Mouse (Mus musculus): ENCODE data around the gene Catsperz. TPM values are rescaled to one million over a fixed set of nuclear protein-coding genes. Genes with fewer than 3 reads are reported as not detected.
"Not testable (repeated sequence)": the region's sequence is repeated elsewhere in the genome, so short reads cannot be mapped to it uniquely, and the experiment has no call there.

The Catsperz gene
- total RNA-seq, 2 experiments from 2014 or later, result not detected

DNA sequence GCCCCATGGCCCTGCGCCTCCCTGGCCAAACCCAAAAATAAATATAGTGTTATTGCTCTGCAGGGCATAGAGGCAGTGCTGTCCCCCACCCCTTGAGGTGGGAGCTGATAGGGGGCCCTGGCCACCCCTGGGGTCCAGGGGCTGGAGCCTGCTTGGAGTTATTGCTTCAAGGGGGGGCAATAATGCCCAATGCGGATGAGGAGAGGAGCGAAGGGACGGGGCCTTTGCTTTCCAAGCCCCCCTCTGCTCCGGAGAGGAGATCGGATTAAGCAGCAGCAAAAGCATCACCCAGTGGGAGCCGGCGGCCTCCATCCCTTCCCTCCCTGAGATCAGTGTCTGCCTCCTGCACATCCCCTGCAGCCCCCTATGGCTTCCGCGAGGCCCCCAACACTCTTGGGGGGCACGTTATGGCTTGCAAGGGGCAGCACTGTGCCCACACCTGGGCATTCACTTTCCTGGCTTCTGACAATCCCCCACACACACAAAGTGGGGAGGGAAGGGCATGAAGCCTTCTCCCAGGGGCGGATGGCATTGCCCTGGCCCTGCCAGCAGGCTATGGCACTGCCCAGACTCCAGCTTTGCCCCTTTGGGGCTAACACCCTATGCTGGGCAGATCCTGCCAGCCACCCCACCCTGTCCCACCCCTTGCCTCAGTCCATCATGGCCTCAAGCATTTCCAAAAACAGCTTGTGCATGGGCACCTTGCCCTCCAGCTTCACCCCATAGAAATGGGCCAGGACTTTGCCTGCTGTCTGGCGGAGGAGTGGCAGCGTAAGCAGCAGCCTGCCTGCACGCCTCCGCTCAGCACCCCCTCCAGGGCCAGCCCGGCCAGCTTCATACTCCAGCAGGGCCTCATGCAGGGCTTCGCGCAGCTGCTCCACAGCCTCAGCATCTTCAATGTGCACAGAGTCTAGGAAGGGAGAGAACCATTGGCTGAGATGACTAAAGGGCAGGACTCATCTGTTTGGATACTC, 13.8 kb downstream of the Catsperz start:
- DNase-seq, result peak in 1 of 2 experiments; percentile 12
- intact Hi-C loops (cut with DNase I), result loop anchor here (1.0 kb wide), 1 partner anchor 9 kb away; no protein-coding TSS in a partner anchor

DNA sequence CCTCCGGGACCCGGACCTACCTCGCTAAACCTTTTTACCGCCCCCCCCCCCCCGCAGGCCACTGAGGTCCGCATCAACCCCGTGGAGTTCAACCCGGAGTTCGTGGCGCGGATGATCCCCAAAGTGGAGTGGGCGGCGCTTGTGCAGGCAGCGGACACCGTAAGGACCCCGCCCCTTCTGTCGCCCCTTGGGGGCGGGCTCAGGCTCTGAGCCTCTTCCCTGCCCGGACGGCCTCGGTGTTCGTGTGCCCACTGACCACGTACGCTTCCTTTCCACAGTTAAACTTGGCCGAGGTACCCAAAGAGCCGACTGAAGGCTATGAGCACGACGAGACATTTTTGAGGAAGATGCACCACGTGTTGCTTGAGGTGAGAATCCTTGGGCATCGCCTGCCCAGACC, 14.9 kb downstream of the Catsperz start:
- intact Hi-C loops (cut with DNase I), result not testable (repeated sequence)
- peak; percentile 61 to 62 for DNase-seq

DNA sequence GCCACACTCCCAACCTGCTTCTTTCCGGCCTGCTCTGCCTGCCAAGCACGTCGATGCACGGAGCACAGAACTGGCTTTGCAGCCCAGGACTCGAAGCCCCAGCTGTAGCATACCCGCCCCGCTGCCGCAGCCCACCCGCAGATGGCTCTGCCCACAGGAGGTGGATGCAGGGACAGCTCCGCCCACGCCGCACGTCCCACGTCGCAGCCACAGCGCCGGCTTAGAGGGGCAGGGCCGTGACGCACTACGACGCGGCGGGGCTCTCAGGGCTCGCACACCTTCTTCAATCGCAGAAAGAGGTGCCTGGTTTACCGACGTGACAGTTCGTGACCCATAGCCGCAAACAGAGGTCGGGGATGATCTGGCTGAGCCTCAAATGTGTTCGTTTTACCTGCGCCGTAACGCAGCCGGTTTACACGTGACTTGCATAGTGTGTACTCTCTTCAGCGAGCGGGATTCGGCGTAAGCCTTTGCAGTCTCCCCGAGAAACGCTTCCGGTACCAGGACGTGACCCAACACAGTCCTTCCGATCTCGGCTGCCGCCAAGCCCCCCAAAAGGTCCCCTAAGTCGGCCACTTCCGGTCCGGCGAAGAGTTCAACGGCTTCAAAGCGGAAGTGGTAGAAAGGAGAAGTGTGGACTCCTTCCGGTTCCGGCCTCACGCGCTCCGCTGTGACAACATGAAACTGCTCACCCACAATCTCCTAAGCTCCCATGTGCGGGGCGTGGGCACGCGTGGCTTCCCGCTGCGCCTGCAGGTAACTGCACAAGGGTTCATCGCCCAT, 15.5 kb downstream of the Catsperz start, which contains the start of the genes Trmt112 and Prdx5:
Gene Trmt112 (plus strand): TSS at position 192 of the 783 bp plus-strand sequence.
Gene Prdx5 (minus strand): TSS at position 600 of the 783 bp plus-strand sequence.
- intact Hi-C loops (cut with DNase I), result loop anchor here (2.0 kb wide), 1 partner anchor 69 kb away; the partner anchor contains the start of gene Rps6ka4
- peak; percentile 92 to 94 for DNase-seq

DNA sequence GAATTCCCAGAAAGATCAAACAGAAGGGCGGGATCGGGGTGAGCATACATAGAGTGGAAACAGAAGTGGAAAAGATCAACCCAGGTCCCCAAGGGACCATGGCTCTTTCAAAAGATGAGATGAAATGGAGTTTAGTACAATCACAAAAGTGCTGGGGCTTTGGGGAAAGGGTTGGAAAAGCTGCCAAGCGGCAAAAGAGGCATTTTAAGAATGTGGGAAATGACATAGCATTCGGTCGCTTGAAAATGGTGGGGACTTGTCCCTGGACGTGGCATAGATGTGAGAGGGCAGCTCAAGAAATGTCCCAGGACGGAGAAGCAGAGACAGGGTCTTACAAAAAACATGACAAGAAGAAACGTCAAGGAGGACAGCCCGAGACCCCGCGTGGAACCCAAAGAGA, 16.2 kb downstream of the Catsperz start:
- DNase-seq, result no peak
- intact Hi-C loops (cut with DNase I), result loop anchor here (2.0 kb wide), 1 partner anchor 68 kb away; the partner anchor contains the start of gene Rps6ka4

DNA sequence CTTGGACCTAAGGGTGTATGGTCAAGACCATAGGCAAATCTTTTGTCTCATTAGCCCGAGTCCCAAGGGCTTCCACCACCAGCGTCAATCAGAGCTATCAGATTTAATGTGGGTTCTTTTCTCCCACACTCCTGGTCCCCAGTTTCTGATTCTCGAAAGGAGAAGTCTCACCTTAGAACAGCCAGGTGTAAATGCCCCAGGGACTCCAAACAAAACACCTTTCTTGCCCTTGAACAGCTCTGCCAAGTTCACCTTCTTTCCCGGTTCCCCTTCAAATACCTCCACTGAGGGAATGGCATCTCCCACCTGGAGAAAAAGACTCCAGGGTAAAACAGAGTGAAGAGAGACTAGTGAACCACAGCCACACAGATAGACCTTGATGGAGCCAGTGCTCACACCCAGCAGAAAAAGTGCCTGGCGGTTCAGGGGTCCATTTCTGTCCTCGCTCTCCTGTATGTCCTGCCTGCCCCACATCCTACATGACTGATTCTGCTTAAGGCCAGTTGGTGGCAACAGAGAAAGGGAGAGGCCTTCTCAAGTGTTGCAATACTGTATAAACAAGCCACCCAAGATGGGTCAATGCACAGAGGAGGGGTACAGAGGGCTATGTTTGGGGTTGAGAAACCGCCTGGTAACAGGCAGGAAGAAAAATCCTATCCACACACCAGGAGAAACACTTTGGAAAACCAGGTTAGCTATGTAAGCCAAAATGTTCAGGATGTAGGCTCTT, 17.2 kb downstream of the Catsperz start:
- DNase-seq, result peak in 1 of 2 experiments; percentile 16
- intact Hi-C loops (cut with DNase I), result loop anchor here (2.0 kb wide), 1 partner anchor 67 kb away; the partner anchor contains the start of gene Rps6ka4

DNA sequence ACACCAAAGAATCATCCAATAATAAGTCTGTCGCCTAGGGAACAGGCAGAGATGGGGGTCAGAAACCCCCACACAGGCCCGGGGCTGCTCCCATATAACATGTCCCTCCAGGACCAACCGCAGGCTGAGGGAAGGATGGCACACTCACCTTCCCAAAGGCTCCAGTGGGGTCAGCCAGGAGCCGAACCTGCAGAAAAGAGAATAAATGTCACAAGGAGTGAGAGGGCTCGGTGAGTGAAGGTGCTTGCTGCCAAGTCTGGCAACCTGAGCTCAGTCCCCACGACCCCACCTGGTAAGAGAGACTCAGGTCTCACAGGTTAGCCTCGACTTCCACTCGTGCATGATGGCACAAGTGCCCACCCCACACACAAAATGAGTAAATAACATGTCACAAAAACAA, 18.1 kb downstream of the Catsperz start:
- no peak for DNase-seq
- intact Hi-C loops (cut with DNase I), result no loop called here

DNA sequence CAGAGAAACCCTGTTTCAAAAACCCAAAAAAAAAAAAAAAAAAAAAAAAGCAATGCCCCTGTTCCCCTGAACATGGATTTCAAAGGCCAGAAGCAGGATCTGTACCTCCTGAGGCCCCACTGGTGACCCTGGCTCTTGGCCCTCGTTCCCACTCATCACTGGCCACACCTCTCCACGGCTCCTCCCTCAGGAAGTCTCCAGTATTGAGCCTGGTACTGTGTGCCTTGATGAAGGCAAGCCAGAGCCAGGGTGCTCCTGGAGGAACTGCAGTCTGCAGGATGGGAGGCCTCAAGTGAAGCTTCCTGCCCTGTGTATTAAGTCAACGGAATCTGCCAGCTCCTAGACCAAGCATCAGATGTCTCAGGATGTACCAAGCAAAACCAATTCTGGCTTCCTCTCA, 19.0 kb downstream of the Catsperz start:
- intact Hi-C loops (cut with DNase I), result no loop called here

DNA sequence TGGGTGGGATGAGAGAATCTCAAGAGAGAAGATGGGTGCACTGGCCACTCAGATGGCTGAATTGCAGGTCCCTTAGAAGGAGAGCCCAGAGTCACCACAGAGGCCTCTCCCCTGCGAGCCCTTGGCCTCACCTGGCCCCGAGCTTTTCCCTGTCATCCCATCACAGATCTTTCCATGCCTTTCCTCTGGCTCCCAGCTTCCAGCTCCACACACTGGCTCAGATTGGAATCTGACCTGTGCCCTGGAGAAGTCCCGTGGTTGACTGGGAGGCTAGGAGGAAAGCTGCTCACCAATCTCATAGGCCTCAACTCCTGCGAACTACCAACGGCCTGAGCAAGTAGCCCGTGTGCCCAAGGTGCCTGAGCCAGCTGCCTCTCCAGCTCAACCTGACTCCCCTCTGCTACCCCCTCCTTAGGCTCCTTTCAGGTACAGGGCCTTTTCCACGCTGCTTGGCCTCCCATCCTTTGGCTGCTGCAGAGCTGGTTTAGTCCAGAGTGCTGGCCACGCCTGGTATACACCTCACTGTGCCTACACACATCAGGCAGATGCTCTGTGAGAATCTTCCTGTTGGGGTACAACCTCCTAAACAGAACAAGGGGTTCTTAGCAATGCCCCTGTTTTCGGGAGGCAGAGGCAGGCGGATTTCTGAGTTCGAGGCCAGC, 19.6 kb downstream of the Catsperz start:
- no peak for DNase-seq
- intact Hi-C loops (cut with DNase I), result no loop called here

More for the DNA sequence above, 19.0 kb downstream of the Catsperz start:
- no peak for DNase-seq

DNA sequence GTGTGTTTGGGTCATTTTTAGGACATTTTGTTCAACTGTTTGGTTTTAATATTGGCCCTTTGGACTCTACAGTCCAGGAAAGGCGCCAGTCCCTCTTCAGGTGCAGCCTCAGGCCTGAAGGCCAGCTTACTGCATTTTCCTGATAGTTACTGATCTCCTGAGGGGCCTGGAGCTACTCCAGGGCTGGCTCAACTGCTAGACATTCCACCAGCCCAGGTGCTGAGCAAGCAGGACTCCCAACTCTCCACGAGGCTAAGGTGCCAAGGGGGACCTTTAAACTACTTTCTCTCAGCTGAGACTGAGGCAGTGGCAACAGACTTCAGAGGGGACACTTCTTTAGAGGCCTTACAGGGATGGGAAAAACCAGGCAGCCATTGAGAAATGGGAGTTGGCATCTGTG, 20.3 kb downstream of the Catsperz start:
- intact Hi-C loops (cut with DNase I), result no loop called here
- DNase-seq, result no peak

DNA sequence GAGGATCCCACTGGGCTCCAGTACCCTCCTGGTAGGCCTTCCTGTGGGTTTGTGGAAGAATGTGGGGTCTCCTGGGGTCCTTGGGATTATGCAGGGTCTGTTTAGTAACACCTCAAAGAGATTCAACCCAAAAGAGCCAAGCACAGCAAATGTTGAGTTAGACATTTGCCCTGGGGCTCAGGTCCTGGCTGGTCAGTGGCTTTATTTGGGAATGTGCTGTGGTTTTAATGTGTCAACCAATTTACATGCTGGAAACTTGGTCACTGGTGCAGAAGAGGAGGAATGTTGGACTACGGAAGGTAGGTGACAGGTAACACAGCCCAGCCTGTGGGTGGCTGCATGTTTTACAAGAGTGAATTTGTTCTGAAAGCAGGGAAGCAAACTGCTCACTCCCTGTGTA, 22.1 kb downstream of the Catsperz start:
- no peak for DNase-seq
- intact Hi-C loops (cut with DNase I), result no loop called here

DNA sequence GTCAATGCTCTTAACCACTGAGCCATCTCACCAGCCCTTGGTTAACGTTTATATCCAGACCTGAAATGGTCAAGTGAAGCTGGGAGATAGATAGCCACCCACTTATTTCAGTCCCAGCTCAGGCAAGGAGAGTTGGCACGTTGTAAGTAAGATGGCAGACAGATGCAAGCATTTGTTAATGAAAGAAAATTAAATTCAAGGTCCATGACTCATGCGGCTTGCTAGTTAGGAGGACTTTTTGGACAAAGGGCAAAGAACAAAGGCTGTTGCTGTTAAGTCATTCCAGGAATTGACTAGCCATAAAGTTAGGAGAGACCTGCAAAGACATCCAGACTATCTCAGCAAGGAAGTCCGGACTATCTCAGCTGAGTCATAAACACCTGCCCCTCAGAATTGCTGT, 25.5 kb downstream of the Catsperz start:
- DNase-seq, result no peak
- intact Hi-C loops (cut with DNase I), result no loop called here

DNA sequence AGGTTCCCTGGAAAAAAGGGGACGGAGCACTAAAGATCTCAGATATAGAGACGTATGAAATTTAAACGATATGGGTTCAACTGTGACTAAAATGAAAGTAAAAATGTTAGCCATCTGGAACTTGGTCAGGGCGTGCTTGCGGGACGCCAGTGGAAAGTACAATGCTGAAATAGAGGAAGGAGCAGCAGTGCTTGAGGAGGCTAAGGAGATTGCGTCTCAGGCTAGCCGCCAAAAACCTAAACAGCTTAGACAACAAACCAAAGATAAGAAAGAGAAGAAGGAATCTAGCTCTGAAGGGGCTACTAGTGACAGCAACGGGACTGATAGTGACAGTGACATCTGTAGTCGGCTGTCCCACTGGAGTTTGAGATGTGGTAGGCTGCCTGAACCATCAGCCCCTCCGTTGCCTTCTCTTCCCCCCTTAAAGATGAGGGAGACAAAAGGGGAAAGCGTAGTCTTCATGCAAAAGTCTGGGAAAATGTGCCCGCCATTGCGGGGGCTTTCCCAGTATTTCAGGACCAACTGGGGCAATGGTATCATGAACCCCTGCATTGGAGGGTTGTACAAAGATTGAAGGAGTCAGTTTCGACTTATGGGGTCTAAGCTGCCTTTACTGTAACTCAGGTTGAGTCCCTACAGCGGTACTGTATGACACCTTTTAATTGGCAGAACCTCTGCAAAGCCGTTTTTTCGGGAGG, 29.4 kb downstream of the Catsperz start:
- intact Hi-C loops (cut with DNase I); DNase-seq: not testable (repeated sequence)

DNA sequence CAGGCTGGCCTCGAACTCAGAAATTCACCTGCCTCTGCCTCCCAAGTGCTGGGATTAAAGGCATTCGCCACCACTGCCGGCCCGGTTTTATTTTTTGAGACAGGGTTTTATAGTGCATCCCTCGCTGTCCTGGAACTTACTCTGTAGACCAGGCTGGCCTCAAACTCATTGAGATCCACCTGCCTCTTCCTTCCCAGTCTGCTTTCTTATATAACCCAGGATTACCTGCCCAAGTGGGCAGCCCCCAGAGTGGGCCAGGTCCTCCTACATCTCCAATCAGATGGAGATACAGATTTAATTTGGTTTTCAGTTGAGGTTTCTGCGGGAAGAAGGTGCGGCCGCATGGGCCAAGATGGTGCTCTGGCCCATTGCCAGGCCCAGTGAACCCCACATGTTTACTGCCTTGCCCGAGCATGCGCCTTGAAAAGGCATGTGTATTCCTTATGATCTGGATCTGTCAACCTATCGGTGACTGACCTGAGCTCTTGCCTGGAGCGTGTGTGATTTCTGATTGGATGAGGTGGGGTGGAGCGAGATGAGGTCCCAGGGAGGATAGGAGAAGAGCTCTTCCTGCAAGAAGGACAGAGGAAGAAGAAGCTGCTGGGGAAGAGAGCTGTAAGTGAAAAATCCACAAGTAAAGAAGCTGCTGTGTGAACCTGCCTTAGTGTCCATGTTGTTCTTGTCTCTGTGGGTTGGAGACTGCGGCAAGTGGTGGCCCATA, 31.3 kb downstream of the Catsperz start:
- intact Hi-C loops (cut with DNase I), result no loop called here
- DNase-seq, result no peak

DNA sequence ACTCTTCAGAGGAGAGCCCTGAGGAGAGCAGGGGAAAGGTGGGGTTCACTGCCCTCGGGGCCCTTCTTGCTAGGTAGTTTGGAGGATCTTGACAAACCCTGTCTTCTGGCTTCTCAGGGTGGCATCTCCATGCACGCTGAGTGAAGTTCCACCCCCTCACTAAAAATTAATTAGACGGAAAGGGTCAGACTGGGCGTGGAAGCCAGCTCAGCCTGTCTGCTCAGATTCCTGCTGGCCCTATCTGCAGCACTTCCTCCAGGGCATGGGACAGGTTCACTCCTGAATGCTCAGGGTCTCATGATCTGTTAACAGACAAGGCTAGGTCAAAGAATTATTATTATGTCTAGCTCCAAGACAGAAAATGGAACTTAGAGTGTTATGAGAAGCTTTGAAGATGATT, 32.7 kb downstream of the Catsperz start:
- intact Hi-C loops (cut with DNase I), result no loop called here
- no peak for DNase-seq

DNA sequence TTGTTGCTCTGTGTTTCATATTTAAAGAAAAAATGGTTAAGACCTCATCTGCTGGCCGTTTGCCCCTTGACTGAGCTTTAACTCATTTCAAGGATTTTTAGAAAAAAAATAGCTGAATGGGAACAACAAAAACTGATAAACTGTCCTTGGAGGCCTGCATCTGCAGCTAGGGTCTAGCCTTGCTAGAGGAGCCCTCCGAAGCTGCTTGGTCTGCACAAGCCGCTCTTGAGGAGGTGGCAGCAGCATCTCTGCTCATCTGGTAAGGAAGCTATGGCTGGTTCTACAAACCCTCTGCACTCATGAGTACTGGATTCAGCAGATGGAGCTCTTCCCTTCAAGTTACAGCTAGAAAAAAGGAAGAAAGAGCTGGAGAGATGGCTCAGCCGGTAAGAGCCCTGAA, 47.2 kb downstream of the Catsperz start:
- no peak for DNase-seq
- intact Hi-C loops (cut with DNase I), result no loop called here

DNA sequence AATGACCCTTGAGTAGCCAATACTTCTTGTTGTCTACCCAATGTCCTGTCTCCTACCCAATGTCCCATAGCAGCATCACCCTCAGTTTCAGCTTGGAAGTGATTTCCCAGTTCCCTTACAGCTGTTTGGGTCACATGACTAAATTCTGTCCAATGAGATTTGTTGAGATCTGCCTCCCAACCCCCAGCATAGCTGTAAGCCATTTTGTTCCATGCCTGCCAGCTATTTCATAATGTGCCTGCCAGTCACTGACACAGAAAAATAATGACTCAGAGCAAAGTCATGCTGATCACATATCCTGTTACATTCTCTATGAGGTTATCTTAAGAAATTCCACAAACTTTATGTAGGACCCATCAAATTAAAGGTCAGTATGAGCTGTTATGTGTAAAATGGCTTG, 48.4 kb downstream of the Catsperz start:
- intact Hi-C loops (cut with DNase I), result no loop called here
- DNase-seq, result no peak

DNA sequence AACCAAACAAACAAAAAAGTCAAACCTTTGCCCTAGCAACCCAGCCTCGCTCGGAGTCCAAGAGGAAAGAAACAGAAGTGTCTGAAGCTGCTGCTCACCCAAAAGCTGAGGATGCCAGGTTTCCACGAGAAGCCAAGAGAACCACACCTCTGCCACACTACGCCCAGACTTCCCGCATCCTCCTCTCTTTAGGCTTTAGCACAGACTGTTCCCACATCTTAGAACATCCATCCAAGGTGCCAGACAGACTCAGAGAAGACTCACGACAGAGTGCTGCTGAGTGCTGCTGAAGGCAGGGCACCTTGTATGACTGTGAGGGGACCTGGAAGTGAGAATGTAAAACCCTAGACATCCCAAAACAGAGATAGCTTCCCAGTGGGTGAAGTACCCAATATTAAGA, 49.3 kb downstream of the Catsperz start:
- intact Hi-C loops (cut with DNase I), result no loop called here
- DNase-seq, result no peak

DNA sequence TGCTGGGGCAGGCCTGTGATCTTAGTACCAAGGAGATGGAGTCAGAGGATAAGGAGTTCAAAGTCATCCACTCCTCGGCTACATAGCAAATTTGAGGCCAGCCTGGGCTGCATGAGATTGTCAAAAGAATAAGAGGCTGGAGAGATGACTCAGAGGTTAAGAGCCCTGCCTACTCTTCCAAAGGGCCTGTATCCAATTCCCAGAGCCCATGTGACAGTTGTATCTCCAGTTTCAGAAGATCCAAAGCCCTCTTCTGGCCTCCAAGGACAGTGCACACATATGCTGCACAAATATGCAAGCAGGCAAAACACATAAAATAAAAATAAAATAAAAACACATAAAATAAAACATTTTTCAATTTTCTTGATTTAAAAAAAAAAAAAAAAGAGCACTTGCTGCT, 50.9 kb downstream of the Catsperz start:
- intact Hi-C loops (cut with DNase I), result no loop called here

DNA sequence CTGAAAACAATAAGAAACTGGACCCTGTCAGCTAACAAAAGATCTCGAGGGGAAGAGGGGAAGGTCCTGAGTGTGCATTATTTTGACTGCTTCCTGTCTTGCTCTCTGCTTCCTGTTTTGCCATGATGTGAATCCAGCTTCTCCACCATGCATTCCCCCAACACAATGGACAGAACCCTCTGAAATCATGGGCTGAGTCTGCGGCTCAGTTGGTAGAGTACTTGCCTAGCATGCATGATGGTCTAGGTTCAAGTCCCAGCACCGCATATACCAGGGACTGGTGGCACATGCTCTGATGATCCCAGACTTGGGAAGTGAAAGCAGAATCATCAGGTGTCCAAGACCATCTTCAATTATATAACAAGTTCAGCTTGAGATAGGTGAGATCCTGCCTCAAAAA, 52.5 kb downstream of the Catsperz start:
- DNase-seq, result no peak
- intact Hi-C loops (cut with DNase I), result no loop called here

More for the DNA sequence above, 50.9 kb downstream of the Catsperz start:
- DNase-seq, result no peak
